Mouse (Mus musculus): ENCODE results near the gene Ttc28. TPM values are rescaled to one million over a fixed set of nuclear protein-coding genes. Genes with fewer than 3 reads are reported as not detected.
A peak's percentile ranks its signal among the peaks of the same experiment; 100 is the strongest.

The Ttc28 gene
- polyA plus RNA-seq, 1 experiment from 2014 or later, result 10.2 TPM

DNA sequence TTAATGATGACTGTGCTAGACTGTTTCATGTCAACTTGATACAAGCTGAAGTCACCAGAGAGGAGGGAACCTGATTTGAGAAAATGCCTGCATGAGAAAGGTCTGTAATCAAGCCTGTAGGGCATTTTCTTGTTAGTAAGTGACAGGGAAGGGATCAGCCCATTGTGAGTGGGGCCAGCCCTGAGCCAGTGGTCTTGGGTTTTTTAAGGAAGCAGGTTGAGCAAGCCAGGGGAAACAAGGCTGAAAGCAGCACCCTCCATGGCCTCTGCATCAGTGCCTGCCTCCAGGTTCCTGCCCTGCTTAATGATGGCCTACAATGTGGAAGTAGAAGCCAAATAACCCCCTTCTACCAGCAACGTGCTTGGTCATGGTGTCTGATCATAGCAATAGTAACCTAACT is 89.0 kb downstream of the Ttc28 start:
- Histone ChIP-seq H3K9me3 (no peaks in the 10 kb centered on the region), H3K27ac (no peak overlapping the region), H3K4me3 (replicated peaks) (no peak overlapping the region), H3K36me3 (no peaks in the 10 kb centered on the region), H3K4me2 (no peak overlapping the region), H3K4me1 (no peaks in the 10 kb centered on the region), H3K9ac (no peak overlapping the region), H3K27me3 (replicated peaks) (no peaks in the 10 kb centered on the region)
- no peak for ATAC-seq (ENCODE audit: insufficient read depth, low FRiP score, low read depth)
- WGBS, result 61% methylated on average over 1 of the region's 1 CpGs

DNA sequence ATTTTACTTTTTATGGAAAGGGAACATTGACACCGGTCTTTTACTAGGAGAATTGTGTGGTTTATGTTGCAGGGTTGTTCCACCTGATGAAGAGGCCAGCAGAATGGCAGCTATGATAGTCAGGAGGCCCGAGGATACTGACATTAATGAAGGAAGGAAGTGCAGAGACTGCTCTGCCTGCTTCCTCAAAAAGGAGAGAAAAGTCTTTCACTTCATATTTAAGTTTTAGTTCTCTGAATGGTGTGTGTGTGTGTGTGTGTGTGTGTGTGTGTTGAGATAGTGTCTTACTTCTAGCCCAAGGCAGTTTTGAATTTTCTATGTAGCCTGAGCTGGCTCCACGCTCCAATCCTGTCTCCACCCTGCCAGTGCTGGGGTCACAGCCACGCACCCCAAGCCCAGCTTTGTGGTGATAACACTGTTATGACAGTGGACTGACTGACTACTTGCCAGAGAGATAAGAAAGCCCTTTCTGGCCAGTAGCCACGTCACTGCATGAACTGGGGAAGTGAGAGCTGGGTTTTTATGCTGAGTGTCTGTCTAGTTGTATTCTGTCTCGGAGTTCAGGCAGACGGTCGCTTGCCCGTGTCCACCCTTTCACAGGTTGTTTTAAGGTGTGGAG is 90.7 kb downstream of the Ttc28 start:
- no peaks in the 10 kb centered on the region for H3K27me3 ChIP-seq (replicated peaks)
- 56% methylated on average over 9 of the region's 9 CpGs for WGBS
- H3K9me3 ChIP-seq, result no peaks in the 10 kb centered on the region
- no peak overlapping the region for H3K9ac ChIP-seq
- no peak overlapping the region for H3K4me3 ChIP-seq (replicated peaks)
- no peak overlapping the region for H3K27ac ChIP-seq
- H3K4me2 ChIP-seq, result no peak overlapping the region
- no peaks in the 10 kb centered on the region for H3K4me1 ChIP-seq
- no peaks in the 10 kb centered on the region for H3K36me3 ChIP-seq
- ATAC-seq (ENCODE audit: insufficient read depth, low FRiP score, low read depth), result no peak

DNA sequence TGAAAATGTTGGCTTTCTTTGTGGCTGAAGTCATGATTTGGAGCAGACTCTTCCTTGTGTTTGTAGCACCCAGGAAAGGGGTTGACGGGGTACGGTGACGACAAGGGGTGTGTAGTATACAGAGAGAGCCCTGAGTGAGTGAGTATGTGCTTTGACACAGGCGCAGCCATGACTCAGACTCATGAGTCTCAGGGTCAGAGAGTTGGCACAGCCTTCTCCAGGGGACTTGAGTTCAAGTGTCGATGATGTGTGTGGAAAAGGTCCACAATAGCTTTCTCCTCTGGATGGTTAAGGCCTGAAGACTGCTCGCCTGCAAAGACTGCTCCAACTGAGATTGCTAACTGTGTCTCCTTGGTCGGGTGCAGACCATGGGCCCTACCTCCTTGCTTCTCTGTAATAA is 97.1 kb downstream of the Ttc28 start:
- H3K9me3 ChIP-seq, result no peaks in the 10 kb centered on the region
- no peaks in the 10 kb centered on the region for H3K36me3 ChIP-seq
- no peak overlapping the region for H3K9ac ChIP-seq
- H3K4me2 ChIP-seq, result no peak overlapping the region
- H3K4me3 ChIP-seq (replicated peaks), result no peak overlapping the region
- no peak for ATAC-seq (ENCODE audit: insufficient read depth, low FRiP score, low read depth)
- H3K4me1 ChIP-seq, result no peaks in the 10 kb centered on the region
- no peak overlapping the region for H3K27ac ChIP-seq
- 91% methylated on average over 7 of the region's 7 CpGs for WGBS
- no peaks in the 10 kb centered on the region for H3K27me3 ChIP-seq (replicated peaks)

DNA sequence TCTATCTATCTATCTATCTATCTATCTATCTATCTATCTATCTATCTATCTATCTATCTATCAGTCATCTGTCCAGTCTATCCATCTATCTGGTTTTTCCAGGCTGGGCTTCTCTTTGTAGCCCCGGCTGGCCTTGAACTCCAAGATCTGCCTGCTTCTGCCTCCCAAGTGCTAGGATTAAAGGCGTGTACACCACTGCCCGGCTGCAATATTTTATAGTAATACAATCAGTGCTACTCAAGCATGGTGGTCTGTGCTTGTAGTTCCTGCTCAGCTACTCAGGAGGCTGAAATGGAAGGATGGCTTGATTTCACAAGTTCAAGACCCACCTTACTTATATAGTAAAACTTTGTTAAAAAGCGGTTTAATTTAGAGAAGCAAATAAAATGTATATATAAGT is 98.2 kb downstream of the Ttc28 start:
- Histone ChIP-seq H3K9ac (no peak overlapping the region), H3K27me3 (replicated peaks) (no peaks in the 10 kb centered on the region), H3K4me1 (no peaks in the 10 kb centered on the region), H3K9me3 (no peaks in the 10 kb centered on the region), H3K4me3 (replicated peaks) (no peak overlapping the region), H3K4me2 (no peak overlapping the region), H3K36me3 (no peaks in the 10 kb centered on the region), H3K27ac (no peak overlapping the region)
- ATAC-seq (ENCODE audit: insufficient read depth, low FRiP score, low read depth), result no peak
- WGBS, result 81% methylated on average over 4 of the region's 4 CpGs

DNA sequence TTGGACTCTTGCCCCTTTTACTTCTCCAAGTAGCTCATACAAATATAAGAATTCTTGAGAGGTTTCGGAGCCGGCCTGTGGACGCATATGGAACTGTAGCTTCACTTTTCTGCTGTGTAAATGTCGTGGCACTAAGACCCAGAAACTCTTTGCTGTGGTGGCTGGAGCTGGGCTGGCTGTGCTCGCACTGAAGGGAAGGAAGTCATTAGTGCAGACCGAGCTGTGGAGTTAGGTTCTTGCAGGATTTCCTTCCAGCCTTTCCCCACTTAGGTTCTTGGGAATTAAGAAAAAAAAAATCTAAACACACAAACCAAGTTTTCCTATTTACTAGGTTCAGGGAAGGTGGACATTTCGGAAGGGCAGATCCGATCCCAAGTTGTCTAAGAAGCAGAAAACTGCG is 98.9 kb downstream of the Ttc28 start:
- 1% methylated on average over 9 of the region's 9 CpGs for WGBS
- peak overlapping the region; percentile 68 for H3K4me3 ChIP-seq (replicated peaks)
- no peaks in the 10 kb centered on the region for H3K9me3 ChIP-seq
- H3K4me2 ChIP-seq, result peak overlapping the region; percentile 78
- peak overlapping the region; percentile 70; the same call in 1 of the 2 replicates for H3K9ac ChIP-seq
- peak; percentile 88 for ATAC-seq (ENCODE audit: insufficient read depth, low FRiP score, low read depth)
- H3K27me3 ChIP-seq (replicated peaks), result no peaks in the 10 kb centered on the region
- H3K36me3 ChIP-seq, result no peaks in the 10 kb centered on the region
- peak overlapping the region; percentile 91 for H3K27ac ChIP-seq
- H3K4me1 ChIP-seq, result no peaks in the 10 kb centered on the region

DNA sequence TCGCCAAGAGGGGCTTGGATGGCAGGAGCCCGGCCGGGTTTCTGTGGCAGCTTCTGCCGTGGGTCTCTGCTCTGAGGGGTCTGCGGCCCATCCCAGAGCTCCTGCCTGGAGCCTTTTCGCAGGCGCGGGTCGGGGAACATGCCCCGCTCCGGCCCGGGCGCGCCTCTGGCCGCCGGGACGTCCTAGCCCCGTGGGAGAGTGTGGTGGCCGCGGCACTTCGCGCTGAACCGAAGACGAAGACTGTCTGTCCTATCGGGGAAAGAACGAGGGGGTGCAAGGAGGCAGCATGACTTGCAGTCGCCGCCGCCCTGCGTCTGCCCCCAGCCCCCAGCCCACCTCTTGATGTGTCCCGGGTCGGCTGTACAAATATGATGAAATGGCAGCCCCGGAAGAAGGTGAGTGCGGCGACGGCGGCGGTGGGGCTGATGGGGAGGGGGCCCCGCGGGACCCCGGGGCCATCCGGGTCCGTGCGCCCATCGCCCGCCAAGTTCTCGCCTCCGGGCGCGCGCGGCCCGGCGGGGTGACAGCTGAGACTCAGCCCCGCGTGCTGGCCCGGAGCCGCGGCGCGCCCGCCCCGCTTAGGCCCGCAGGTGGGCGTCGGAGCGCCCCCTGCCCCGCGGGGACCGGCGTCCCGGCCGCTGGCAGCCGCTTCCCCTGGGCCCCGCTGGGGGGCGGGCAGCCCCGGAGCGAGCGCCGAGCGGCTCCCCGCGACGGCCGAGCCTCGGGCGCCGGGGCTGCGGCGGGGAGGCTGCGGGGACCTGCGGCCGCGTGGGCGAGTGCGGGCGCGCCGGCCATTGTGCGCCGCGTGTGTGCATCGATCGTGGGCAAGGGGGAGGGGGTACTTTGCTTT is 99.6 kb downstream of the Ttc28 start:
- WGBS, result under 1% methylated on average over 89 of the region's 104 CpGs

DNA sequence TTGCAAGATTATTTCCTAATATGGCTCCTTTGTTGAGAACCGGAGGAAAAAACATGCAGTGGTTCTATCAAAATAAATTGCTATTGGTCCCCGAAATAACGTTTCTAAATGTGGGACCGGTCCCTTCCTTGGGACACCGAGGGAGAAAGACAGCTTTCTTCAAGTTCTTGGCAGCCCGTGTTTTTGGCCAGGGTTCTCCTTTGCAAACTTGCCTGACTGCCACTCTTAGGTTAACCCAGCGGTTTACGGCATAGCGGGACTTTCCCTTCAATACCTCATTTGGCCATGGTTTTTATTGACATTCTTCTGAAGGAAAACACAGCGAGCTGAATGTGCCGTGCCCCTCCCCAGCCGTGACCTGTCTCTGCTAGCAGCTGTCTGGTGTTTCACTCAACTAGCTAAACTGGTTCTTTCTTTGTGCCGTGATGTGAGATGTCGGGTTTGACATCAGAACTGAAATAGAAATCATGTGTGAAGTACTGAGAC is 100.3 kb downstream of the Ttc28 start:
- H3K9ac ChIP-seq, result peak overlapping the region; percentile 70
- H3K27me3 ChIP-seq (replicated peaks), result no peaks in the 10 kb centered on the region
- H3K9me3 ChIP-seq, result no peaks in the 10 kb centered on the region
- peak overlapping the region; percentile 91 for H3K27ac ChIP-seq
- peak overlapping the region; percentile 68 for H3K4me3 ChIP-seq (replicated peaks)
- WGBS, result under 1% methylated on average over 14 of the region's 14 CpGs
- no peaks in the 10 kb centered on the region for H3K4me1 ChIP-seq
- ATAC-seq (ENCODE audit: insufficient read depth, low FRiP score, low read depth), result peak; percentile 73; the same call in 1 of the 2 replicates
- H3K4me2 ChIP-seq, result peak overlapping the region; percentile 78
- H3K36me3 ChIP-seq, result no peaks in the 10 kb centered on the region

More for the DNA sequence above, 99.6 kb downstream of the Ttc28 start:
- H3K36me3 ChIP-seq, result no peaks in the 10 kb centered on the region
- peak overlapping the region; percentile 78 for H3K4me2 ChIP-seq
- H3K4me3 ChIP-seq (replicated peaks), result peak overlapping the region; percentile 68
- no peaks in the 10 kb centered on the region for H3K9me3 ChIP-seq
- peak overlapping the region; percentile 91 for H3K27ac ChIP-seq
- peak overlapping the region; percentile 70 for H3K9ac ChIP-seq
- no peaks in the 10 kb centered on the region for H3K4me1 ChIP-seq
- ATAC-seq (ENCODE audit: insufficient read depth, low FRiP score, low read depth), result peak; percentile 45; the same call in 1 of the 2 replicates
- H3K27me3 ChIP-seq (replicated peaks), result no peaks in the 10 kb centered on the region

DNA sequence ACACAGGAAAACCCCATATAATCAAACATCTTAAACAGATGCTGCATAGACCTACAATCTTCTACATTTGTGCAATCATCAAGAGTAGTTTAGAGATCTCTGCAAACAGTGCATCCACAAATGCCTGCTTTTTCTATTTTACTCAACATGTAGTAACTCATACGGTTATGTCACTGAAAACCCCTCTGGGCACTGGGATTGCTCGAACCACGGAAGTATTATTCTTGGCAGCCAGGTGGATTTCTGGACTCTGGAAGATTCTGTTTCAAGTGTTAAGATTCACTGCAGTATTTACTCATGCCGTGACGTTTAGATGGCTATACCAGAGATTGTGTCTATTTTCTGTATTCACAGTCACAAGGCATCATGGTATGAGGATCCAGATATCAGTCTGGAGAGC is 101.0 kb downstream of the Ttc28 start:
- WGBS, result 45% methylated on average over 5 of the region's 5 CpGs
- H3K4me3 ChIP-seq (replicated peaks), result peak overlapping the region; percentile 68
- H3K9ac ChIP-seq, result peak overlapping the region; percentile 70; the same call in 1 of the 2 replicates

DNA sequence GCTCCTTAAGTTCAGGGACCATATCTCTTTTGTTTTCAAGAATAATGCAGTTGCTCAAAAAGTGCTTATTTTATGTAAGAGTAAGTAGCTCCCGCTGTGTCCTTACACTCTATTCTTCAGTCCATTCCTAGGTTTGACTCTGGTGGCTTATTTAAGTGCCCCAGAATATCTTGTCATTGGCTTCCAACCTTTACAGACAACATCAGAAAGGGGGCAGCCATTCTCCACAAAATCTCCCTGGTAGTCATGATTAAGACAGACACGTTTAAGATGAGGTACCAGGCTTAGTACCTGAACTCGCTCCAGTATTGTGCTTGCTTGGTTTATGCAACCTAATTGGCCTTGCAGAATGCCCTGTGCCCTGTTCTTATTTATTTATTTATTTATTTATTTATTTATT is 102.8 kb downstream of the Ttc28 start:
- Histone ChIP-seq H3K4me2 (no peak overlapping the region), H3K9me3 (no peaks in the 10 kb centered on the region), H3K36me3 (no peaks in the 10 kb centered on the region), H3K27me3 (replicated peaks) (no peaks in the 10 kb centered on the region), H3K9ac (no peak overlapping the region), H3K4me1 (no peaks in the 10 kb centered on the region), H3K4me3 (replicated peaks) (no peak overlapping the region), H3K27ac (no peak overlapping the region)
- 64% methylated on average over 3 of the region's 3 CpGs for WGBS
- ATAC-seq (ENCODE audit: insufficient read depth, low FRiP score, low read depth), result no peak

More for the DNA sequence above, 101.0 kb downstream of the Ttc28 start:
- Histone ChIP-seq H3K4me2 (peak overlapping the region; percentile 78), H3K27me3 (replicated peaks) (no peaks in the 10 kb centered on the region), H3K36me3 (no peaks in the 10 kb centered on the region), H3K27ac (peak overlapping the region; percentile 91), H3K4me1 (no peaks in the 10 kb centered on the region), H3K9me3 (no peaks in the 10 kb centered on the region)
- no peak for ATAC-seq (ENCODE audit: insufficient read depth, low FRiP score, low read depth)

DNA sequence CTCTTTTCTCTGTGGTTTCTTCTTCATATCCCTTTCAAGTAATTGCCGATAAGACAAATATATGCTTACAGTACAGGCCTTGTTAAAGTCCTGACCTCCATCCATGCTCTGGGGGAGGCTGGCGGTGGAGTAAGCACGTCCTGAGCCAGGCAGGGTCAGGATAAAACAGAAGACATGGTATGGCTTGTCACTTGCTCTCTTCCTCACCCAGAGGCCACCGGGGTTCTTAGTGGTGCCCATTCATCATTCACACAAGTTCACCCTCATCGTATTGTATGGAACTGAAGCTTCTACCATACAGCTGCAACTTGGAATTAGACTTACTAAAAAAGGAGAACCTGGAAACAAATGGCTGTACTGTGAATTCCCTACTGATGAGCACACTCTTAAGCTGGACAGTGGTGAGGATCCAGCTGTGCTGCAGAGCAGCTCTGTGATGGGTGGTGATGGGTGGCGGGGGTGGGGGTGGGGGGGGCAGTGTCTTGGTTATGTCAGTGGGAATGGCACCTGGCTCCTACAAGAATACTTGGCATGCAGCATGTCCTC is 104.6 kb downstream of the Ttc28 start:
- WGBS, result 71% methylated on average over 6 of the region's 6 CpGs

DNA sequence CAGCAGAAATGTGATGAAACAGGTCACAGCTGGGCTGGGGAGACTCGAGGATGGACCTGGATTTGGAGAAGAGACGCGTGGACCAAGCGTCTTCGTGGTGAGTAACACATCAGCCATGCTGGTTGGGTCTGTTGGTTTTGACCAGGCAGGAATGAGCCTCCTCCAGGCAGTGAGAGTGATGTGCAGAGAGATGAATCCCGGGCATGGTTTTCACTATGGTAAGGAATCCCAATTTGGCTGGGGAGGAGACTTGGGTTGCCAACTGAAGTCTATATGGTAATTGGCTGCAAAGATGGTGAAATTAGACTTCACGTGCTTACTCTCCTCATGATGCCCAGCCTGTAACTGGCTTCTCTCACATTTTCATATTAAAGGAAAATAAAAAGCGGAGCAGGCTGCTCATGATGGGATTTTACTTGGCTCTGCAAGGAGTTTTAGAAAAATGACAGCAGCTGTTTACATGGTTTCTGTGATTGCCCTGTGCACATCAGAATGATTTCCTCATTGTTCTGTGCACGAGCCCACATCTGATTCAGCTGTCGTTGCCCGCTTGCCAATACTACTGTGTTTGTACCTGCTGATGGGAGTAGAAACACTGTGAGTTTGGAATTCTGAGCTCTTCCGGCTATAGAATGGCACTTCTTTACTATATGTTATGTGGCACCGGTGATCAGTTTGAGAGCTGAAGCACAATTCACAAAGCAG is 117.4 kb downstream of the Ttc28 start:
- H3K4me3 ChIP-seq (replicated peaks), result no peak overlapping the region
- H3K4me1 ChIP-seq, result no peaks in the 10 kb centered on the region
- no peak overlapping the region for H3K9ac ChIP-seq
- WGBS, result 80% methylated on average over 13 of the region's 13 CpGs
- H3K36me3 ChIP-seq, result no peaks in the 10 kb centered on the region
- no peak for ATAC-seq (ENCODE audit: insufficient read depth, low FRiP score, low read depth)
- no peak overlapping the region for H3K4me2 ChIP-seq
- H3K9me3 ChIP-seq, result no peaks in the 10 kb centered on the region
- H3K27me3 ChIP-seq (replicated peaks), result no peaks in the 10 kb centered on the region
- no peak overlapping the region for H3K27ac ChIP-seq

More for the DNA sequence above, 104.6 kb downstream of the Ttc28 start:
- Histone ChIP-seq H3K4me3 (replicated peaks) (no peak overlapping the region), H3K9me3 (no peaks in the 10 kb centered on the region), H3K4me1 (no peaks in the 10 kb centered on the region), H3K4me2 (no peak overlapping the region), H3K9ac (no peak overlapping the region), H3K27me3 (replicated peaks) (no peaks in the 10 kb centered on the region), H3K36me3 (no peaks in the 10 kb centered on the region), H3K27ac (no peak overlapping the region)
- ATAC-seq (ENCODE audit: insufficient read depth, low FRiP score, low read depth), result no peak

Data from stomach, embryonic 15.5 days (tissue).